Mouse (Mus musculus) mouse embryonic stem cell (cell line): ENCODE measurements around the gene Rab3a.

ENCODE experiments used
- in situ Hi-C, 2 experiments: fragments of 300-500 bp; cut with MboI; formaldehyde crosslinking; loops; 1 replicate in 1 of 2; 3 replicates in 1 of 2; pipeline ENCODE4 v1.14.3; 2019 to 2020; ENCODE audit warnings: low sequenced_read_pairs in 2 of 2, low pct_unique_long_range_greater_than_20kb in 1 of 2, mixed read lengths in 1 of 2; ENCODE audit not compliant: unreplicated experiment in 1 of 2

The Rab3a gene

DNA sequence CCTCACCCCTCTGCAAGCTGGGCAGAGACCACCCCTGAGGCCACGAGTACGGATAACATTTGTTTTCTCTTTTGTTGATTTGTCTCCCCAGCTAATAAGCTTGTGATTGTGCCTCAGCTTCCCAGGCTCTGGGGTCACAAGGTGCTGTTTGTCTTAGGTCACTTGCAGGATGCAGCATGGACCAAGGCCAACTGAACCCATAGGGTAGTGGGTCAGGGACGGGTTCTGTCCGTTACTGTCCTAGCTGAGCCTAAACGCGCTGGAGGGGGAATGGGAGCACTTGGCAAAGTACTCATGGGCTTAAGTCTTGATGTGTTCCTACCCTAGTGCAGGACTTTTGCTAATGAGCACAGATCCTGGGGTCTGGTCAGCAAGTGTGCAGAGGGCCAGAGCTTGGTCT, 13.0 kb downstream of the Rab3a start:
- in situ Hi-C loops, result no loop called here

DNA sequence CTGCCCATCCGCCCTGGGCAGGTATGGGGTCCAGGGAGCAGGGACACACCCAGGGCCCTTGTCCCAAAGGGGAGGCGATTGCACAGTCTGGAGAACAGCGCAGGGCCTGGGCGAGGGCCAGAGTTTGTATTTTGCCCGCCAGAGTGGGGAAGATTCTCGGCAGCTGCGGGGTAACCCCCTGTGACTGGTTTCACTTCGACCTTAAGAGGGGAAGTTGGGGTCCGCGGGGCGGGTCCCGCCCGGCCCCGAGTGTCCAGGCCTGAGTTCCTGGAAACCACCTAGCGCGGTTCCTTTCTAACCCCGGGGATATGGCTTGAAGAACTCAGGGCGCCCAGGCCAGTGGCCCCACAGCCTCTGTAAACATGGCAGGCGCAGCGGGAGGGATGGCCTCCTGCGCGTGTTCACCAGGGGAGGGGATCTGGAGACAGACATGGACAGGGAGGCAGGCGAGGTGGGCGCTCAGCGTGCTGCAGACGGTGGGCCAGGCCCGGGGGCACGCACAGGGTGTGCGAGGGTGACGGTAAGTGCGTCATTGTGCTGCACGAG, 13.8 kb downstream of the Rab3a start:
- in situ Hi-C loops, result no loop called here

DNA sequence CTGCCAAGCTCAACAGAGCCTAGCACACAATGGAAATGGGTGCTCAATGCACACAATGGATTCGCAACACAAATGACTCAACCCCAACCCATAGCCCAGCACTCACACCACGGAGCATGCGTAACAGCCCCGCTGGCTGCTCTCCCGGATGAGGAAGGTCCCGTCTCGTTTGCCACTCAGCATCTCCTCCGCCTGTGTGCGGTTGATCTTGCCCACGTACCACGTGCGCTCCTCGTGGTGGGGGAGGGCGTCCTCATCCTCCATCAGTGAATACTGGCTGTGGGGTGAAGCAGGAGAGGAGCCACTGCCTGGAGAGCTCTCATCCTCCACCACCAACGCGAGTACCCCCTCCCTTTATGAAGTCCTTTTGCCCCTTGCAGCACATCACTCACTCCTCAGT, 14.5 kb downstream of the Rab3a start:
- in situ Hi-C loops, result no loop called here

DNA sequence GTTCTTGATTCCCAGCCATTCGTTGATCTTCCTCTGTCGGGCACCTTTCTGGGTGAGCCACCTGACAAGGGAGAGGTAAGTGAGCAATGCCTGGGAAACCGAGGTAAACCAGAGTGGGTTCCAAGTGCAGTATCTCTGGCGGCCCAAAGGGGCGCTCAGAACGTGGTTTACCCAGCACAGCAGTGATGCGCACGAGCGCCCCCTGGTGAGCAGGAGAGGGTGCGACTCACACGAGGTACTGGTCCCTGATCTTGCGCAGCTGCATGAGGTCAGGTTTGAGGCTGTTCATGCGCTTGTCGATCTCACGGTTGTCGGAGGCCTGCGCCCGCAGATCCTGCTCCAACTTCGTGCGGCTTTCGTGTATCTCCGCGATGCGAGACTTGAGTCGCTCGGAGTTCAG, 14.9 kb downstream of the Rab3a start:
- in situ Hi-C loops, result no loop called here

DNA sequence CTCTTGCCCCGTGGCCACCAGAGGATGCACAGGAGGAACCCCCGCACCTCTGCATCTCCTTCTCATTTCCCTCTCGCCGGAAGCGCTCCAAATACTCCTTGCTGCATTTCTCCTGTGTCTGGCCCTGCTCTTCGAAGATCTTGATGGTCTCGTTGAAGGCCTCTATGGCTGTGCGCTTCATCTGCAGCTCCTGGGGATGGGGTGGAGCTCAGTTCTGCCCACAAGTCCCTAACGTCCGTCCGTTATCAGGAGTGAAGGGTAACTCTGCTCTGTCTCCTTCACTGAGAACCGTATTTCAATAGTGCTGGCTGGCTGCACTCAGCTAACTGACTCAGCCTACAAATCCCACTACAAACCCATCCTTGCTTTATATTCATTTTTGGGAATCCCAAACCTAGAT, 15.4 kb downstream of the Rab3a start:
- in situ Hi-C loops, result no loop called here

DNA sequence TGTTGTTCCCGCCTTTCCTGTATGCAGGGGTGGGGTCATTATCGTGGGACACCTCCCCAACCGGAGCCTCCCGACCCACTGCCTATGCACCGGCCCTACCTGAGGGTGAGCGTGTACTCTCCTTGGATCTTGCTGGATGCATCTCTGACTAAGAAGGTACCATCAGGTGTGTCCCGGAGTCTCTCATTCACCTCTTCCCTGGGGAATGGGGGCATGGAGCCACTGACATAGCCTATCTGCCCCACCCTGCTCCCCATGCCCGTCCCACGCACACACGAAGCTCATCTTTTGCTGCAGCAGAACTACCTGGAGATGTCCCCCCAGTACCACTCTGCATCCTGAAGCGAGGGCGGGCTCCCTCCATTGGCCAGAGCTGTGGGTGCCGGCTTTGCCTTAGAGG, 16.3 kb downstream of the Rab3a start:
- in situ Hi-C loops, result no loop called here

DNA sequence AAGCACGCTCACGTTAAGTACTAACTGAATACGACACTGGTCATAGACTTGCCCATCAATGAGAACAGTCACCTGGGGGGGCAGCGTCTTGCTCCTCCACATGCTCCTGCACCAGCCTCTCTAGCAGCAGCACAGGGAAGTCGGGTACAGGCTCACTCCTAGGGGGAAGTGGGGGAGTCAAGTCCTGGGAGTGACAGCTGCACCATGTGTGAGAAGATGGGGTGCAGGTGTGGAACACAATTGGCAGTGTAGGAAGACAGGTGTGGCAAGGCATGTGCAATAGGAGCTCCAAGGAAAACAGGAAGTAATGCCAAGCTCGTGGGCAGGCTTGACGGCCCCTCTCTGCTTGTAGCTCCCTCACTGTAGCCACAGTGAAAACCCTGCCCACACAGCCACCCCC, 16.7 kb downstream of the Rab3a start:
- in situ Hi-C loops, result no loop called here

DNA sequence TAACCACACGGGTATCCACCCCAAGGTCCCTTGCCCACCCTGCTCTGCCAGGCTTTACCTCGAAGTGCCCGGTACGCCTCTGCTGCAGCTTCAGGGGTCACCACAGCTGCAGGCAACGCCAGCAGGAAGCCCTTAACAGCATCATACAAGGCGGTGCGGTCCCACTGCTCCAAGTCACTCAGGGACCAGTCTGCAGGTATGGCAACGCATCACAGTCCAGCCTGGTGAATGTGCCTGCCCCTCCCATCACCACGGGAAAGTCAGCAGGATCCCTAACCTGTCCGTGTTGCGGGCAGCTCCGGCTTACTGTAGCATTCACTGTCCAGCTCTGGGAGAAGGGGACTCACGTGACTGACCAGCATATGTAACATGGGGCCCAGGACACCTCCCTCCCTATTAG, 17.6 kb downstream of the Rab3a start:
- in situ Hi-C loops, result no loop called here

DNA sequence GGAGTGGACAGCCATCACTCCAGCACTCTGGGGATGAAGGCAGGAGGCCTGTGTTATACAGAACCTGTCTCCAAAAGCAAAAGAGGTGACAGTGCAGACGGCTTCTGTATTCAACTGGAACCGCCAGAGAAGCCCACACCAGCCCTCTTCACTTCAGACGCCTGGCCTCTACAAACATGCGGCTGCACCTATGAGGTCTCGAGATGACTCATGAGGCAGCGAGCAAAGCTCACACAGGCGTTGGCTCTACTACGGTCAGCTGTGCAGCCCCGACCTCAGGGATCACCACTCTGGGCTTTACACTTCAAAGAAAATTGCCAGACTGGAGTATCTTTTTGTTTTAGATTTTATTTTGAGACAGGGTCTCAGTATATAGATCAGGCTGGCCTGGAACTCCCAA, 18.4 kb downstream of the Rab3a start:
- in situ Hi-C loops, result no loop called here

DNA sequence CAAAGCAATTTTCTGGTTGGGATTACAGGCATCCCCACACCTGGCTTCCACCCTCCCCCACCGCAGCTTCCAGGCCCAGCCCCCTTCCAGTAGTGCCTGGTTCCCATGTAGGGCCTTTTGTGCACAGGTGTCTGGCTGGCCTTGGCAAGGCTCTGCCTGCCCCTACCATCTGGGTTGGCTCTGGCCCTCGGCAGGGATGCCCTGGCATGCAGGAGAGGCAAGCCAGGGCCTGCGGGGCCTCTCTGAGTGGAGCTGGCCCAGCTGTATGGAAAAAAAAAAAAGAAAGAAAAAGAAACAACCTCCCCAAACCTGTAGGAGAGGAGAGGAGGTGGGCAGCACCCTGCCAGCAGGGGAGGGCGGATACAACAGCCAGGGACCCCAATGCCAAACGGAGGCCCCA, 18.9 kb downstream of the Rab3a start:
- in situ Hi-C loops, result no loop called here

DNA sequence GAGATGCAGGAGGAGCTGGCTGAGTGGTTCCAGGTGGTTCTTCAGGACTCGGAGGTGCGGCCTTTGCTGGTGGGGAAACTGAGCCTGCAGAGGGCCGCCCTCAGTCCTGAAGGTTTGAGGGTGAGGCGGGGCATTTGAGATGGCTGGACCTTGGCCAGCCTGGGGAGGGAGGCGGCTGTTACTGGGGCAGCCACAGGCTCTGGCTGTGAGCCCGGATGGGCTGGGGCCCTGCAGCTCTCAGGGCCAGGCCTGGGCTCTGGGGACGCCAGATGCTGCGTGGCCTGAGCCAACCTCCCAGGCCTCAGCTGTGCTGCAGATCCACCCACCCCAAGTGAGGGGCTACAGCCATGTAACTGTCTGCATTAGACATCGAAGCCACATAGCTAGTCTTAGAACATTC, 19.4 kb downstream of the Rab3a start:
- in situ Hi-C loops, result no loop called here

DNA sequence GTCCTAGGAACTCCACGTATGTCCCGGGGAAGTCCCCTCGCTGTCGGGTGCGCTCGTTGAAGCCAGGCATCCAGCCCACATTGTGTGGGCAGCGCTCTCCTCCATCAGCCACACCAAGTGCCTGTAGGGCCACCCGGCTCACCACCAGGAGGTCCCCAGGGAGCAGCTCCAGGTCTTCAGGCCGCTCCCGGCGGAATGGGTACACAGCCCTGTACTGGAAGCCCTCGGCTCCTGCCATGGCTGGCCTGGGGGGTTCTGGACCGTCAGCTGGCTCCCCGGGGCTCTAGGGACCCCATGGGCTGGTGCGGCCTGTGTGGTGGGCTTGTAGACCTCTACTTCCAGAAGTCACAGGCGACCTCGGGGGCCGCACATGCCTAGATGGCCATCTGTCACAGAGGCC, 20.3 kb downstream of the Rab3a start:
- in situ Hi-C loops, result no loop called here

DNA sequence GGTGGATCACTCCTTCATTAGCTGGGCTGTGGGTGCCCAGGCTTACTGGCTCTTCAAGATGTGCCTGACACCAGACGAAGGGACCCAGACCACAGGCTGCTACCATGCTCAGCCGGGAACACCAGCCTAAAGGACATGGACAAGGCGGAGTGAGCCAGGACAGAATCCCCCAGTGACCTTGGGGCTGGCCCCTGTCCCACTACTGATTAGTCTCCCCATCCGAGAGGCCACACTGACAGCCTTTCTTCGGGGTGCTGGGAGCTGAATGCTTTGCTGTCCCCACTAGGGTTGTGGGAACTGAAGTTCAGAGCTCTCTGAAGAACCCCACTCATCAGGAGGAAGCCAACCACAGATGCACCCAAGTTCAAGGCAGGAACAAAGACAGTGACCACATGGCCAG, 20.7 kb downstream of the Rab3a start:
- in situ Hi-C loops, result no loop called here

DNA sequence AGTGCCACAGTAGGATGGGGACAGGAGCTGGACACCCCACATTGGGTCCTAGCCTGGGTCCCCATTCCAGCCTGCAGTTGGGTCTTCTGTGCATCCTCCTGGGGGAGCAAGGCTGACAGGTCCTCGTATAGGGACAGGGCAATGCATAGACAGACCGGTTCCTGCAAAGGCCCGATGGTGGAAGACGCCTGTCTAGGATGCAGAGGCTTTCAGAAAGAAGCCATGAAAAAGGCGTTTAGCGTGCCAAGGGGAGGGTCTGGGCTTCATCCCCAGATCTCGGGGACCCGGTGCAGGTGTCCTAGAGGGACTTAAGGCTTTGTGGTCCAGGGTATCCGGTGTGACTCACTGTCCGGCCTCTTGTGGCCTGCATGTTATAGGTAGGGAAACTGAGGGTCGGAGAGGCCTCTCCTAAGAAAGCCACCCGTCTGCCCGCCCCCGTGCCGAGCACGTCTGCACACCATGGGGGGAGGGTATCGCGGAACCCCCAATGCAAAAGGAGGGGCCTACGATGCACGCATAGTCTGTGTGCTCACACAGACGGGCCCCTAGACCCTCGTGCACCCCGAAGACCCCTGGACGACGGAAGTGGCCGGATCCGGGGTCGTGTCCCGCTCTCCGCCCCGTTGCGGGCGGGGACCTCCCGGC, 21.5 kb downstream of the Rab3a start:
- in situ Hi-C loops, result no loop called here

DNA sequence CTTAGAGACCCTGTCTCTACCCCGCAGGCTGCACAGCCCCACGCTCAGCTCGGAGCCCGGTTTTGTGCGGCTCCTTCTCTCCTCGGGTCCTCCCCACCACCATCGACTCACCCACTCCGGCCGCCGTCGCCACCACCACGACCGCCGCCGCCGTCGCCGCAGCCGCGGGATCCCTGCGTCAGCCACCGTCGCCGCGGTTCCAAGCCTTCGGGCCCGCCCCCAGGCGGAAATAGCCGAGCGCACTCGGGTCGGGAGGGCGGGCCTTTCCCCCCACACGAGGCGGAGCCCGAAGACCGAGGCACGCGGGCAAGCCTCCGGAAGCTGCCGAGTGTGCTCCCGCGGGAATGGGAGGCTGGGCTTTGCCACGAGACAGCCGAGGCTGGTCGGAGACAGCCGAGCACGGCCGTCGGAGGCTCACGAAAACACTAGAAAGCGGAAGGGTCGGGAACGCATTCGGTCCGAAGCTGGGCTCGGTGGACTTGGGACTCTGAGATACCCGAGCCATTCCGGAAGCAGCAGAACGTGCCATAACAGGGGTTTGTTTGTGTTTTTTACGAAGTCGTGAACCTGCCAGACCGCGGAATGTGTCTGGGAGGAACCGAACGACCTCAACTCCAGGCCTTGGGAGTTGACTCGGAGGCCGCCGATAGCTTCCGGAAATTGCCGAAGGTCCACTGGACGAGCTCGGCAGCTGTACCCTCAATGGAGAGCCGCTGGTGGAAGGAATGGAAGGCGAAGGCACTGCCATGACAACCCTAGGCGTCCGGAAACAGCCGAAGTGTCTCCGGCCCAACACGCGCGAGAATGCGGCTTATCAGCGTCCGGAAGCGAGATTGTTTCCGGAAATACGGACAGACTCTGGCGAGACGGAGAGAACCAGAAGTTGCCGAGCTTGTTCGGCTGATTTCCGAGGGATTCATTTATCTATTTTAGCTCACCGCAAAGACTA, 22.3 kb downstream of the Rab3a start, which contains the start of gene Pik3r2:
Gene Pik3r2, minus strand, starts transcription at position 218 of the 949 bp plus-strand sequence.
- in situ Hi-C loops, result no loop called here

DNA sequence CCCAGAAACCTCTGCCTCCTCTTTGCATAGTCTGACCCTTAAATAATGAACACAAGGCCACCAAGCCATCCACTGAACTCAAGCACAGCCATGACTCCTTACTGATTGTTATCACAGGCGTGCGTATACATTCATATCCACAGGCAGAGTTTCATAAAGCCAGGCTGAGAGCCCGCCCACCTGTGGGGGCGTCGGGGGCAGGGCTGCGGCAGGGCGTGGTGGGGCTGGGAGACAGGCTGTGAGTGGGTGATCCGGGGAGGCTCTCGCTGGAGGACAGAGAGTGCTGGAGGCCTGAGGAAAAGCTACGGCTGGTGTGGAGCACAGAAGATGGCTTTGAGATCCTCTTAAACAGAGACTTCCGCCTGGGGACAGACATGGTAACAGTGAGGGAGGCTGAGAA, 25.6 kb downstream of the Rab3a start:
- in situ Hi-C loops, result no loop called here

DNA sequence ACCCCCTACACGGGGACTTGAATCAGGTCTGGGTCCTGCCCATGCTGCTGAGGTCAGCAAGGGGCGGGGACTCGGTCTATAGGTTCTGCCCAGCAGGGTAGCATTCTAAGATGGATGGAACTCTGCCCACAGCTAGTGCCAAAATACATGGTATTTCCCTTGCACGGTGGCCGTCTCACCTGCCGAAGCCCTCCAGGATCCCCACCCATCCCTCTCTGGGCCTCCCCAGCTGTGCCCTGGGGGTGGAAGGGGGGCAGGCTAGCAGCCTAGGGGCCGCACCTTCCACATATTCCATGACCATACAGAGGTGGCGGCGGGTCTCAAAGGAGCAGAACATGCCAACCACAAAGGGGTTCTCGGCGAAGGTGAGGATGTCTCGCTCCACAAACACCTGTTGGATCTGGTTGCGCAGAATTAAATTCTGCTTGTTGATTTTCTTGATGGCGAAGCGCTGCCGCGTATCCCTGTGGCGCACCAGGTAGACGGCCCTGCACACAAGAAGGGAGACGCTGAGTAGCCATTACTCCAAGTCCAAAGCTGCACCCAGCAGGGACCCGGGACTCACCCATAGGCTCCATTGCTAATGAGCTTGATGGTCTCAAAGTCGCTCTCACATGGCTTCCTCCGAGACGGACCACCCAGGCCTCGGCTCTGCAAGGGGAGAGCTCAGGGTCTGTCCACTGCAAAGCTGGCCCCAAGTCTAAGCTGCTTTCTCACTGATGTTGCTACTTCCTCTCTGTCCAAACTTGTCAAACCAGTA, 32.0 kb downstream of the Rab3a start:
- in situ Hi-C loops, result no loop called here

DNA sequence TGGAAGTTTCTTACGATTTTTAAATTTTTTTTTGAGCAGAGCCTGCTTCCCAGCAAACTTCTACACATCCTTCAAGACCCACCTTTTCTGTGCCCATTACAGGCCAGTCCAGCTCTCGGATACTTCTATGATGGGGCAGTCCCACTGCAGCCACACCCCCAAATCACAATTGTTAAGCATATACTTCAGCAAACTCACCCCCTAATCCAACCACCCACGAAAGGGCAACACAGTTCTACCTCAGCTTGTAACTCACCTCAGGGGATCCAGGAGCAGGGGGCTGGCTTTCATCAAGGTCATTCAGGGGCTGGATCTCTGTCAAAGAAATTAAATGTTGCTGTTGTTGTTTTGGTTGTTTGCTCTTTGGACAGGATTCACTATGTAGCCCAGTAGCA, 32.6 kb downstream of the Rab3a start:
- in situ Hi-C loops, result no loop called here
